Mouse (Mus musculus) midbrain, embryonic 13.5 days (tissue): ENCODE results near the gene Inhbe. TPM values are rescaled to one million over a fixed set of nuclear protein-coding genes. Genes with fewer than 3 reads are reported as not detected.

Experiments used
- ATAC-seq: fragments of 200-750 bp; cut with Nextera tagmentation; 2 replicates; pipeline ENCODE4 v1.8.0; 2017; ENCODE audit warnings: mild to moderate bottlenecking, moderate TSS enrichment, moderate library complexity
- H3K27ac ChIP-seq: fragments of 300-500 bp; sonication (generic); 2 replicates; pipeline ENCODE4 v1.5.1; 2015; ENCODE audit warnings: inconsistent platforms, mild to moderate bottlenecking, moderate library complexity
- H3K27me3 ChIP-seq: fragments of 300-500 bp; sonication (generic); 2 replicates; pipeline ENCODE4 v1.6.1; 2015; ENCODE audit warnings: mild to moderate bottlenecking, inconsistent platforms
- H3K36me3 ChIP-seq: fragments of 300-500 bp; sonication (generic); 2 replicates; pipeline ENCODE4 v1.6.1; 2015; ENCODE audit warnings: mild to moderate bottlenecking, inconsistent platforms
- H3K4me1 ChIP-seq: fragments of 300-500 bp; sonication (generic); replicated peaks from 2 replicates; pipeline ENCODE4 v1.6.1; 2015; ENCODE audit warnings: inconsistent platforms
- H3K4me2 ChIP-seq: fragments of 300-500 bp; sonication (generic); replicated peaks from 2 replicates; pipeline ENCODE4 v1.6.1; 2015; ENCODE audit warnings: moderate library complexity, mild to moderate bottlenecking, inconsistent platforms
- H3K4me3 ChIP-seq: fragments of 300-500 bp; sonication (generic); replicated peaks from 2 replicates; pipeline ENCODE4 v1.5.1; 2015; ENCODE audit warnings: mild to moderate bottlenecking, inconsistent platforms
- H3K9ac ChIP-seq: fragments of 300-500 bp; sonication (generic); replicated peaks from 2 replicates; pipeline ENCODE4 v1.6.1; 2015; ENCODE audit warnings: mild to moderate bottlenecking, inconsistent platforms
- H3K9me3 ChIP-seq: fragments of 300-500 bp; sonication (generic); 2 replicates; pipeline ENCODE4 v1.6.1; 2016; ENCODE audit warnings: mild to moderate bottlenecking, inconsistent platforms
- WGBS: fragments of 180-500 bp; shearing (Covaris S2); methylation state at CpG from one replicate; pipeline ENCODE4 v1.1.7; 2015; 5-methylcytosine and 5-hydroxymethylcytosine counted together
- polyA plus RNA-seq: library from polyadenylated mRNA; unstranded; fragments of >200 nt; fragmentation: Nextera tagmentation; extraction: Ambion mirVana; gene quantifications from 2 replicates; pipeline ENCODE4 v1.2.1, GENCODE M21; 2015

Inhbe gene
- polyA plus RNA-seq, 1 experiment from 2014 or later: not detected

- Histone ChIP-seq H3K4me3 (no peak overlapping the region), H3K4me2 (no peak overlapping the region), H3K4me1 (0 out of 2 replicates have a peak, but pooled peaks cover 5% of the 10 kb centered on the region), H3K9me3 (no peaks in the 10 kb centered on the region), H3K27me3 (no peaks in the 10 kb centered on the region), H3K36me3 (no peaks in the 10 kb centered on the region), H3K27ac (no peak overlapping the region), H3K9ac (no peak overlapping the region)
- ATAC-seq: no peak
- 72% methylated on average over 5 of the region's 5 CpGs for WGBS
Observed at GRCm38 (mm10) chr10:127367116-127367515, 12.9 kb upstream of the Inhbe start.

- Histone ChIP-seq H3K4me1 (no peaks in the 10 kb centered on the region), H3K27me3 (no peaks in the 10 kb centered on the region), H3K36me3 (no peaks in the 10 kb centered on the region), H3K27ac (no peak overlapping the region), H3K4me3 (no peak overlapping the region), H3K9me3 (no peaks in the 10 kb centered on the region), H3K4me2 (no peak overlapping the region), H3K9ac (no peak overlapping the region)
- ATAC-seq: no peak
- 91% methylated on average over 3 of the region's 3 CpGs for WGBS
Observed at GRCm38 (mm10) chr10:127360714-127361113, 6.5 kb upstream of the Inhbe start.

- Histone ChIP-seq H3K36me3 (no peaks in the 10 kb centered on the region), H3K4me1 (peaks cover 7% of the 10 kb centered on the region), H3K27ac (no peak overlapping the region), H3K27me3 (peaks cover 8% of the 10 kb centered on the region), H3K9me3 (no peaks in the 10 kb centered on the region), H3K4me3 (no peak overlapping the region), H3K4me2 (no peak overlapping the region), H3K9ac (no peak overlapping the region)
- no peak for ATAC-seq
- 47% methylated on average over 10 of the region's 10 CpGs for WGBS
Observed at GRCm38 (mm10) chr10:127355336-127355735, 1.1 kb upstream of the Inhbe start.

- Histone ChIP-seq H3K9ac (no peak overlapping the region), H3K4me3 (no peak overlapping the region), H3K4me2 (no peak overlapping the region), H3K4me1 (peaks cover 7% of the 10 kb centered on the region), H3K36me3 (no peaks in the 10 kb centered on the region), H3K27ac (no peak overlapping the region), H3K9me3 (no peaks in the 10 kb centered on the region), H3K27me3 (peaks cover 8% of the 10 kb centered on the region)
- ATAC-seq: no peak
- 92% methylated on average over 11 of the region's 11 CpGs for WGBS
Observed at GRCm38 (mm10) chr10:127352766-127353165, 1.4 kb downstream of the Inhbe start.

GRCm38 (mm10) chr10:127352187-127352586, 2.0 kb downstream of the Inhbe start:
- Histone ChIP-seq H3K4me2 (no peak overlapping the region), H3K4me1 (peaks cover 7% of the 10 kb centered on the region), H3K27ac (no peak overlapping the region), H3K9me3 (no peaks in the 10 kb centered on the region), H3K9ac (no peak overlapping the region), H3K4me3 (no peak overlapping the region), H3K27me3 (peaks cover 8% of the 10 kb centered on the region), H3K36me3 (no peaks in the 10 kb centered on the region)
- 92% methylated on average over 9 of the region's 9 CpGs for WGBS
- no peak for ATAC-seq

- no peak overlapping the region for H3K27ac ChIP-seq
- no peaks in the 10 kb centered on the region for H3K36me3 ChIP-seq
- peaks cover 7% of the 10 kb centered on the region for H3K4me1 ChIP-seq
- H3K9ac ChIP-seq: no peak overlapping the region
- no peak for ATAC-seq
- H3K4me2 ChIP-seq: no peak overlapping the region
- no peaks in the 10 kb centered on the region for H3K9me3 ChIP-seq
- no peak overlapping the region for H3K4me3 ChIP-seq
- 77% methylated on average over 8 of the region's 8 CpGs for WGBS
- H3K27me3 ChIP-seq: peaks cover 8% of the 10 kb centered on the region
Observed at GRCm38 (mm10) chr10:127351719-127352118, 2.5 kb downstream of the Inhbe start.

- H3K9ac ChIP-seq: 0 out of 2 replicates have a peak overlapping the region, but pooled peaks have one; percentile 29
- H3K4me1 ChIP-seq: peaks cover 7% of the 10 kb centered on the region
- H3K9me3 ChIP-seq: no peaks in the 10 kb centered on the region
- WGBS: 86% methylated on average over 8 of the region's 8 CpGs
- H3K27me3 ChIP-seq: peaks cover 8% of the 10 kb centered on the region
- H3K27ac ChIP-seq: no peak overlapping the region
- H3K36me3 ChIP-seq: no peaks in the 10 kb centered on the region
- 0 out of 2 replicates have a peak, but pooled peaks have one; percentile 4 for ATAC-seq
- H3K4me3 ChIP-seq: no peak overlapping the region
- no peak overlapping the region for H3K4me2 ChIP-seq
Observed at GRCm38 (mm10) chr10:127351285-127351595, 3.0 kb downstream of the Inhbe start.

- Histone ChIP-seq H3K4me1 (peaks cover 7% of the 10 kb centered on the region), H3K27me3 (peaks cover 8% of the 10 kb centered on the region), H3K27ac (no peak overlapping the region), H3K9me3 (no peaks in the 10 kb centered on the region), H3K4me3 (peak overlapping the region; percentile 22; the same call in 1 of the 2 replicates), H3K9ac (0 out of 2 replicates have a peak overlapping the region, but pooled peaks have one; percentile 29), H3K4me2 (peak overlapping the region; percentile 47), H3K36me3 (no peaks in the 10 kb centered on the region)
- 15% methylated on average over 24 of the region's 24 CpGs for WGBS
- peak; percentile 85 for ATAC-seq
Observed at GRCm38 (mm10) chr10:127350594-127351284, 3.5 kb downstream of the Inhbe start.

GRCm38 (mm10) chr10:127349810-127350209, 4.4 kb downstream of the Inhbe start:
- Histone ChIP-seq H3K9me3 (no peaks in the 10 kb centered on the region), H3K4me2 (no peak overlapping the region), H3K27me3 (peaks cover 8% of the 10 kb centered on the region), H3K4me3 (no peak overlapping the region), H3K4me1 (peaks cover 7% of the 10 kb centered on the region), H3K36me3 (no peaks in the 10 kb centered on the region), H3K9ac (no peak overlapping the region), H3K27ac (no peak overlapping the region)
- no peak for ATAC-seq
- 80% methylated on average over 8 of the region's 8 CpGs for WGBS

- Histone ChIP-seq H3K27ac (no peak overlapping the region), H3K4me3 (no peak overlapping the region), H3K4me1 (peaks cover 7% of the 10 kb centered on the region), H3K36me3 (no peaks in the 10 kb centered on the region), H3K27me3 (peaks cover 8% of the 10 kb centered on the region), H3K4me2 (no peak overlapping the region), H3K9me3 (no peaks in the 10 kb centered on the region), H3K9ac (no peak overlapping the region)
- no peak for ATAC-seq
- WGBS: 71% methylated on average over 4 of the region's 4 CpGs
Observed at GRCm38 (mm10) chr10:127348957-127349356, 5.3 kb downstream of the Inhbe start.

- no peaks in the 10 kb centered on the region for H3K36me3 ChIP-seq
- H3K9ac ChIP-seq: no peak overlapping the region
- peaks cover 22% of the 10 kb centered on the region for H3K4me1 ChIP-seq
- H3K27ac ChIP-seq: no peak overlapping the region
- no peak overlapping the region for H3K4me2 ChIP-seq
- H3K9me3 ChIP-seq: no peaks in the 10 kb centered on the region
- no peak overlapping the region for H3K4me3 ChIP-seq
- no peak for ATAC-seq
- WGBS: 93% methylated on average over 3 of the region's 3 CpGs
- H3K27me3 ChIP-seq: peaks cover 19% of the 10 kb centered on the region
Observed at GRCm38 (mm10) chr10:127346173-127346572, 8.0 kb downstream of the Inhbe start.

- H3K9me3 ChIP-seq: no peaks in the 10 kb centered on the region
- peaks cover 38% of the 10 kb centered on the region for H3K4me1 ChIP-seq
- H3K27ac ChIP-seq: no peak overlapping the region
- no peak for ATAC-seq
- no peaks in the 10 kb centered on the region for H3K36me3 ChIP-seq
- H3K9ac ChIP-seq: no peak overlapping the region
- WGBS: 75% methylated on average over 3 of the region's 3 CpGs
- no peak overlapping the region for H3K4me3 ChIP-seq
- peaks cover 36% of the 10 kb centered on the region for H3K27me3 ChIP-seq
- no peak overlapping the region for H3K4me2 ChIP-seq
Observed at GRCm38 (mm10) chr10:127343029-127343428, 11.2 kb downstream of the Inhbe start.
